Mouse (Mus musculus) monocyte, adult 2 months (primary cell): ENCODE results near the gene Smco3.
"Not testable (repeated sequence)": the region's sequence is repeated elsewhere in the genome, so short reads cannot be mapped to it uniquely, and the experiment has no call there.

ENCODE experiments used
- DNase-seq, 2 experiments: peaks; one replicate each; pipeline ENCODE4 v3.0.0; 2022; ENCODE audit warnings: low spot score in 2 of 2, low read depth in 1 of 2

Smco3 gene

DNA sequence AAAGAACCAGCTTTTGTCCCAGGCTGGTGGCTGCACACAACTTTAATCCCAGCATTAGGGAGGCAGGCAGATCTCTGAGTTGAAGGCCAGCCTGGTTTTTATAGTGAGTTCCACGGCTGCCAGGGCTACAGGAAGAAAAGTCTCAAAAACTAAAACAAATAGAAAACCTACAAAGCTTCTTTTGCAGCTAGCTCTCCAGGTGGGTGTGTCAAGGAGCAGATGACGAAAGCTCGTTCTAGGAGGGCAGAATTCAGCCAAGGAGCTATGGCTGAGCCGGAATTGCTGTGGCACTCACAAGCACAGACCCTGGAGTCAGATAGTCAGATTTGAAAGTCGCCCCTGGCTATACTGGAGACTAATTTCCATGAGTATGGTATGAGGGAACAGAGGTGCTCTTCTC lies 28.4 kb downstream of the Smco3 start:
- no peak for DNase-seq

DNA sequence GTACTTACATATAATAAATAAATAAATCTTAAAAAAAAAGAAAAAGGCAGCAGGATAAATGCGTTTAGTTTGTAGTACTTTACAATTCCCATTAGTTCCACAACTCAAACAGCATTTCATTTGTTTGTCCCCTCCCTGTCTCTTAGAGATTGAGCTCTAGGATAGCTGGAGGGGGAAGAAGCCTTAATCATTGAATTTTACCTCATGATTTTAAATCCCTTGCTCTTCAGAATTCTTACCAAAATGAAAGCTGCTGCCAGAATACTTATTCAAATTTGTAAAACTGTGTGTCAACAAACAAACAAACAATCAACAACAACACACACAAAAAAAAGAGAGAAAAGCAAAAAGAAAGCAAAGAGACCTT lies 29.9 kb downstream of the Smco3 start:
- no peak for DNase-seq

DNA sequence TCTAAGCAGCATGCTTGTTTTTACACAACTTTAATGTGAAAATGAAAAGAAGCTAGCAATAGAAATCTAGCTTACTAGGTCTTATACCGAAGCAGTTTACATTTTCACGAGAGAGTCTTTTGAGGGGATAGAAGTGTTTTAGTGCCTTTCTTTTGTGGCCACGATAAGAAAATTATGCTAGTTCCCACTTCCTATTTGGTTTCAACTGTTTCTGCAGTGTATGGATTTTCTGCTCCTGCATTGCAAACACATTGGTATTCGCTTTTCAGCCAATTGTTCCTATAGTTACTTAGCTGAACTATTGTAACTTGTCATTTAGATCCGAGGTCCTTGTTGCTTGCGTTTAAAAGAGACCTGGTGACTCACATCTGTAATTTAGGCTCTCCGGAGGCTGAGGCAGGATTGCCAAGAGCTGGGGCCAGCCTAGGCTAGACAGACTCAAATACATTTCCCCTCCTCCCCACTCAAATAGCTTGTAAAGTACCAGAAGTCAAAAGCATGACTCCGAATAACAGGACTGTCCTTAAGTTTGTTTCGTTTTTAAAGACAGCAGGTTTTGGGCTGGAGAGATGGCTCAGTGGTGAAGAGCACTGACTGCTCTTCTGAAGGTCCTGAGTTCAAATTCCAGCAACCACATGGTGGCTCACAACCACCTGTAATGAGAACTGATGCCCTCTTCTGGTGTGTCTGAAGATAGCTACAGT lies 30.4 kb downstream of the Smco3 start:
- DNase-seq, result no peak

DNA sequence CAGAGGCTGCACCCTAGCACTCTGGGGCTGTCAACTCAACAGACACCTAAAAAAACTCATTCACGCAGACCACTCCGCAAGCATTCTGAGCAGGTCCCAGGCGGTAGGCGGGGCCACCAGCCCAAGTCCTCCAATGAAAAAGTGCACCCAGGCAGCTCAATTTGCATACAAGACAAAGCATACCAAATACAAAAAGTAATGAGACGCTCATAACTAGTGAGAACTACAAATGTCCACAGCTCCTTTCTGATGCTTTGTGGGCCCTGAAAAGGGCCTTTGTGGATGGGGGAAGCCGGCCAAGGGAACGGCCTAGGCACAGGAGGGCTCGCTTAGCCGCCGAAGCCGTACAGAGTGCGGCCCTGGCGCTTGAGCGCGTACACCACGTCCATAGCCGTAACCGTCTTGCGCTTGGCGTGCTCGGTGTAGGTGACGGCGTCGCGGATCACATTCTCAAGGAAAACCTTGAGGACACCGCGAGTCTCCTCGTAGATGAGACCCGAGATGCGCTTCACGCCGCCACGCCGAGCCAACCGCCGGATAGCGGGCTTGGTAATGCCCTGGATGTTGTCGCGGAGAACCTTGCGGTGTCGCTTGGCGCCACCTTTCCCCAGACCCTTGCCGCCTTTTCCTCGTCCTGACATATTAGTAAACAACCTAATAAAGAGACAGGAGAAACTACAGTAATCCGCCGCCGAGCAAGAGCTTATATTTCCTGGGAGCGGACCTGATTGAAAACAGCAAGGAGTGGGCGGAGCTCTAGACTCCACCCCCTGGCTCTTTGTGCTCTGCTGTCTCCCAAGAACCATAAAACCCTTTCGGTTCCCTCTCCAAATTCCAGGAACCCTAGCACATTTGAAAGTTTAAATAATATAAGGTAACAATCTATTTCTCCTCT lies 31.3 kb downstream of the Smco3 start, which contains the start of gene Hist4h4:
Gene Hist4h4, minus strand, starts transcription at position 677 of the 895 bp plus-strand sequence.
- peak; percentile 75 to 86 for DNase-seq

DNA sequence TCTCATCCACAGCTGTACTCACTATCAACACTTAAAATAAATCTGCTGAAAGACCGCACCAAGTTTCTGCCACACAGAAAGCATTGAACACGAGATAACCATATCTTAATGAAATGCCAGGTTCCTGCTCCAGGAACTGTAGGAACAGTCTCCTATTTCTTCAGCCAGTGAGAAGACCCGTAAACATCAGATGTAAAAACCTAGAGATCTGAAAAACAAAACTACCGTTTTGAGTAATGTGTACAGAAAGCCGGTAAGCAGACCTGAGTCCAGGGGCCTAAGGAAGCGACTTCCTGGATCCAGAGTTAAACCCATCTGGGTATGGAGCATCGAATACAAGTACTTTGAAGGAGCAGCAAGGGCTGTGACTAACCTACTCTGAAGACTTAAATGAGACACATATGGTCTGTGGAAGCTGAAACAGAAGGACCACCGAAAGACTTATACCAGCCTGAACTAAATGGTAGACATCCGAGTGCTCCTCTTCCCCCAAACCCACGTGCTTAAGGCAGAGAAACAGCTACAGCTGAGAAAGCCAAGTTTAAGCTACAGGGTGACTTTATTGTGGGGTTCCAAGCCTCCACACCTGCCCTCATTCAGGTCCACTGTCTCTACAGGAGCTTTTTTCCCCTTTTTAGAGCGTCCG lies 32.0 kb downstream of the Smco3 start:
- DNase-seq, result no peak

DNA sequence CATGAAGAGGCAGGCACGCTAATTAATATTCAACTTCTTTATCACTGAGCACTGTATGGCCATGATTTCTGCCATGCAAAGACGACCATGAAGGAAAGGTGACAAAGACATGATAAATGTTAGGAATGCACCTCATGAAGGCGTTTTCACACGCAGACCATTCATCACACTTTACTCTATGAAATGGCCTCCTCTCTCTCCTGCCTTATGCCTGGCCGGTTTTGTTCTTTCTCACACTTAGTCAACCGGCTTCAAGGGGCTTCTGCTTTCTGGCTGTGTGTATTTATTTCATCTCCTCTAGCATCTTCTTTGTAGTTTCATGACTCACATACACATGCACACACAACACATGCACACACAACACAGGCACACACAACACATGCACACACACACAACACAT lies 34.0 kb downstream of the Smco3 start:
- DNase-seq, result no peak

DNA sequence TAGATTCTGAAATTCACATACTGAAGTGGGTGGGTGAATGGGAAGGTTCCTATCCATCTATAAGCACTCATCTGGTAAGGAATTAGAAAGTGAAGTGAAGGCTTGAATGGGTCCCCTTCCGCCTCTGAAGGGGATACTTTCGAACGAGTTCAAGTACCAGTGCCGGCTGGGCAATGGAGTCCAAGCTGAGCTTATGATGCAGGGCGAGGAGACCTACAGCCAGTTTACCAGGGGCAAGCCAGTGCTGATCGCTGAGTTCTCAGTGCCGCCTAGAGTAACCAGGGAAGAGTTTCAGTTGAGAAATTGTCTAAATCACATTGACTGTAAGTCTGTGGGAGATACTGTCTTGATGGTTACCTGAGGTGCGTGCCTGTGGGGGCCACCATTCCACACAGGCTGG lies 34.5 kb downstream of the Smco3 start:
- DNase-seq, result no peak

DNA sequence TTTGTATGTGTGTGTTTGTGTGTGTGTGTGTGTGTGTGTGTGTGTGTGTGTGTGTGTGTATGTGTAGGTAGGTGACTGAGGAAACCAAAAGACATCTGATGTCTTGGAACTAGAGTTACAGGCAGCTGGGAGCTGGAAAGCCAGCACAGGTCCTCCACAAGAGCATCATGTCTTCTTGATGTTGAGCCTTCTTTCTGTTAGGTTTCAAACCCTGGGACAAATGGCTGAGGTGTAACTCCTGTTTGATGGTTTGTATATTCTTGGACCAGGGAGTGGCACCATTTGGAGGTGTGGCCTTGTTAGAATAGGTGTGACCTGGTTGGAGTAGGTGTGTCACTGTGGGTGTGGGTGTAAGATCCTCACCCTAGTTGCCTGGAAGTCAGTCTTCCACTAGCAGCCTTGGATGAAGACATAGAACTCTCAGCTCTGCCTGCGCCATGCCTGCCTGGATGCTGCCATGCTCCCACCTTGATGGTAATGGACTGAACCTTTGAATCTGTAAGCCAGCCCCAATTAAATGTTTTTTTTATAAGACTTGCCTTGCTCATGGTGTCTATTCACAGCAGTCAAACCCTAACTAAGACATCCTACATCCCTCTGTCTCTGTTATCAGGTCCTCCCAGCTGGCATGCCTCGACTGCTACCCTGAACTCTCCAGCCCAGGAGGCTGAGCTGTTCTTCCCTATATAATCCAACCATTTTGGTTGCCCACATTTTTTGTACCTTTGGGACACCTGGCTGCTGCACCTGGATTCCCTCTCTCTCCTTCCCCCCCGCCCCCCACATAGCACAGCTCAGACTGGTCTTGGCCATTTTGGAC lies 37.2 kb downstream of the Smco3 start:
- DNase-seq, result not testable (repeated sequence)

DNA sequence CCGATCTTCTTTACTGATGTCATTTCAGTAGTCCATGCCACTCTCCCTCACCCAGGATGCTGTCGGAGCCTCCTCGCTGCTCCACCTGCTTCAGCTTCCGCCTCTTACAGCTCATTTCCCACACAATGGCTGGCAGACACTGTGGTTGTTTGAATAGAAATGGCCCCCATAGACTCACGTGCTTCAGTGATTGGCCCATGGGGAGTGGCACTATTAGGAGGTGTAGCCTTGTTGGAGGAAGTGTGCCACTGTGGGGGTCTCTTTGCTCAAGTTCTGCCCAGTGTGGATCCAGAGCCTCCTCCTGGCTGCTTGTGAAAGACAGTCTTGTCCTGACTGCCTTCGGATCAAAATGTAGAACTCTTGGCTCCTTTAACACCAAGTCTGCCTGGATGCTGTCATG lies 39.4 kb downstream of the Smco3 start:
- DNase-seq, result no peak

DNA sequence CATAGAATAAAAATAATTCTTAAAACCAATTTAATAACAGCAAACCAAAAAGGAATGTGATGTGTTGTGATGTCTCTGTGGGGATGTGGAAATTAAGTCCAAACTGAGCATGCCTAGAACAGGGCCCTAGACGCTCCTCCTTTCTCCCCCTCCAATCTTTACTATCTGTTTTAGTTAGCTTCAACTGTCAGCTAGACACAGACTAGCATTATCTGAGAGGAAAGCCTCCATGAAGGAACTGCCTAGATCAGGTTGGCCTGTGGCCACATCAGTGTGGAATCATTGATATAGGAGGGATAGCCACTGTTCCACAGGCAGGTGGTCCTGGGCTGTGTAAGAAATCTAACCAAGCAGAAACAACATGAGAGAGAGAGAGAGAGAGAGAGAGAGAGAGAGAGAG lies 40.1 kb downstream of the Smco3 start:
- DNase-seq, result no peak

DNA sequence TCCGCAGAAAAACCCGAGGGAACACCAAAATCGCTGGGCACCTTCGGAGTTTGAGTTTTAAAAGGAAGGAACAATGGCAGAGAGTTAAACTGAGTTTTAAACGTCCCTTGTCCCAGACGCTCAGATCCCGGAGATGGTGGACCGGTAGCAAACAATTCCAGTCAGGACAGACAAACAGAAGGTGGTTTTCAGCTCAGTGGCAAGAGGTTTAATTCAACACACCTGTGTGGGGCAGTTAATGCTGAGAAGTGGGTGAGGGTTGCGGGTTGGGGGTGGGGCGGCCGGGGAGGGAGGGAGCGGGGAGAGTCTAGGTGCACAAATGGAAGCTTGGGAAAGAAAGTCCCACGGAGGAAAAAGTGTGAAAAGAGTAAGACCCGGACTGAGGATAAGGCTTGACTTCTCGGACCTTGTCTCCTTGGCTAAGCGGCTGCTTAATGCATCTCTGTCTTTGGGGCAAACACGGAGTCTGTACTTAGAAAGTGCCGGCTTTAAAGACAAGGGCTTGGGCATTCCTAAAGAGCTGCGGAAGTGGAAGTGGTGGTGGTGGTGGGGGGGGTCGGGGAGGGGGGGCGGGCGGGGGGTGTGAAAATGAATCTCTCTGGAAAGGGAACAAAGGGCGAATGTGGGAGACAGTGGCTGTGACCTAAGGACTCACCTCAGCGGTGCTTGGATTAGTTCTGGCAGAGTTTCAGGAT lies 41.3 kb downstream of the Smco3 start:
- DNase-seq, result no peak

DNA sequence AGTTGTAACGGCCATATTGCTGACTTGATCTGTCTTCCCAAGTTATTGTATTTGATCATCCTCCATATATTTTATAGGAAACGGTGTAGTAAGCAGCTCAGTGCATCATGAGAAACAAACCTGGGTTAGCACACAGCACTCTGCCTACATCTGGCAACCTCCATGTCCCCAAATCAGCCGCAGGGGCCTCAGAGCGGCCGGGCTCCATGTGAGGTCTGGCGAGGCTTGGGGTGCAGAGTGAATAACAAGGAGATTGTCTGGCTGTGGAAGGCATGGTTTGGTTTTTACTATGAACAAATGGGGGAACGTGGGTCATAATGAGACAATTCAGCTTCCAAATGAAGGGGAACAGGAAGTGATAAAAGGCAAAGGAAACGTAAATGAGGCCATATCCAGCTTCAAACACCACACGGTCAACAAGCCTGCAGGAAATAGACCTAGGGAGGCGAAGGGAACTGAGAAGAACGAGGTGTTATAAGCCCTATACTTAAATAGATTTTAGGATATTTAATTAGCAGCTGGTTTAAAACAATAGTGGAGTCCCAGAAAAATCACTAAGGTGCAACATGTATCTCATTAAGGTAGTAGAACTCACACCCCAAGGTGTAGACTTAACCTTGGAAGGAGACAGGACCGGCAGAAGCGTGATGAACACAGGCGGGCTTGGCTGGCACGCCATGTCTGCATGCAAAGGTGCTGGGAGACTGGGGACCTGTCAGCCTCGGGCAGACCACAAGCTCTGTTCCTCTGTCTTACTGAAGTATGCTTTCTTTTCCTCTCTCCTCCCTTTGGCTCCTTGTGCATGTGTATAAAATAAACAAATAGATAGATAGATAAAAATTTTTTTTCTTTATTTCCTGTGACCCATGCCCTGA lies 42.1 kb downstream of the Smco3 start:
- DNase-seq, result no peak

DNA sequence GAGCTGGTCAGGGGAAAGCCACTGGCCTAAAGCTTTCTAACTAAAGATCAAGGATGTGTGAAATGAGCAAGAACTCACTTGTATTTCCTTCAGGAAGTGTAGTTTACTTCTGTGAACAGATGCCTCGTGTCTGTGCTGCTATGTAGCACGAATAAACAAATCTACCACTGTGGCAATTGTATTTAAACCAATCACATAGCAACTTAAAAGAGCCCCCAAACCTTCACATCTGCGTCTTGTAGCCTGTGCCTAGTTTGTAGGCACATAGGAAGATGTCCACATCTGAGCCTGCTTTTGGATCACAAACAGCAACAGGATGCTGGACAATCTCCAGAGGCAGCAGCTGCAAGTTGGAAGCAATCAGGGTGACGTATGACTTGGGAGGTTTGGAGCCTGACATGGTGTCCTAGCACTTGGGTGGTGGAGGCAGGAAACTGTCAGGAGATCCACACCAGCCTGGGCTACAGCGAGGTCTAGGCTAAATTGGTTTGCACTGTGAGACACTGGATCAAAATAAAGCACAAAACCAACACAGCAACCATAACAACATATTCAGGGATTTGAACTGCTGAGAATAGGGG lies 45.8 kb downstream of the Smco3 start:
- no peak for DNase-seq

DNA sequence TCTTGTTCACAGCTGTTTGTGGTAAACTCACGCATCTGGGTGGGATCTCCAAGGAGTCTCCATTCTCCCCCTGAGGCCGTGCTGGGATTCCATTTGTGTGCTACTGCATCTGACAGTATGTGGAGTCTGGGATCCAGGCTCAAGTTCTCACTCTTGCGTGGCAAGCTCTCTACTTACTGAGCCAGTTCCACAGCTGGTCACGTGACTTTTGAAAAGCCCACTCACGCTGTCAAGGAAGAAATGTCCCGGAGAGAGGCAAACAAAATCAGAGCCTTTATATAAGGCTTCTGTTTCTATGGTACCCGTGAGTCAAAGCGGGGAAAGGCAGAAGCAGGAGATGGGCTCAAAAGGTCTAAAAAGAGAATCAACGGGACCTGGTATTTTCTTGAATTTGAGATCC lies 52.5 kb downstream of the Smco3 start:
- DNase-seq, result no peak

DNA sequence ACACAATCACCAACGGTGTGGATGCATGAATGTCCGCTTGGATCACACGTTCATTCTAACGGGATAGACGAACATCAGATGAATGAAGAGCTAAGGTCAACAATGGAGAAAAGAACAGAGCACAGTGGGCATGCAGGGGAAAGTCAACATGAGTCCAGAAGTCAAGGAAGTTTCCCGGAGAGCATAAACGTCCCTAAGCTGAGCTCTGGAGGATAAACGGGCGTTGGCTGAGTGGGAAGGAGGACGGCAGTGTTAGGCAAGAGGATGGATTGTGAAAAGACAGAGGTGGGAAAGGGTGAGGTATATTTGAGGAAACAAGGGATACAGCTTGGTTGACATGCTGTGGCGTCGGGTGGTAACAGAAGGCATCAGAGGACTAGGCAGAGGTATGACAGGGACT lies 53.1 kb downstream of the Smco3 start:
- no peak for DNase-seq

DNA sequence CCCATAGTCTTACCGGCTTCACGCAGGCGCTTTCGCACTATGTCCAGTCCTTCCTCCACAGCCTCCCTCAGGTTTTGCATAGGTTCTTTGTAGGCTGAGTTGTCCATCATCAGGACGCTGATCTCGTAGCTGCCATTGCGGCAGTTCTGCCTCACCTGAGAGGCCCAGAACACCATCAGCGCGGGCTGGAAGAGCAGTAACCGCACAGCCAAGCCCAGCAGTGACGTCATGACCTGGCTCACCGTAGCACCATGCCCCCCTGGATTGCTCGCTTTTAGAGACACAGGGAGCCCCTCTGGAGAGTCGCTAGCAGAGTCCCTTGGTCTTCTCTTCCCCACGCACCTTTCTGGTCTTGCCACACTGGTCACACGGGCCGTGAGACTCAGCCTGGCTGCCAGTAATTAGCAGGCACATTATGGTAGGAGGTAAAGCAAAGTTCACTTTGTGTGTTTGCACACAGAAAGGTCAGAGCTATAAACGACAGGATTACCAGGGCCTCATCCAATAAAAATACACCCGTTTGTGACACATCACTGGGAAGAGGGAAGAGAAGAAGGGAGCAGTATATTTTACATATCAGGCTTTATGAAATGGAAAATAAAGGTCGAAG lies 53.8 kb downstream of the Smco3 start, which contains the start of gene Gucy2c:
Gene Gucy2c, minus strand, starts transcription at position 389 of the 610 bp plus-strand sequence.
- no peak for DNase-seq
